8 mouse cellular contexts compared by ENCODE assay signal in genomic region chr6:63256556-63257405, GRCm38 (mm10). TPM values are rescaled to one million over a fixed set of nuclear protein-coding genes. Genes with fewer than 3 reads are reported as not detected.
DNase-seq lines count a peak whose midpoint lies in the region; ATAC-seq and TF ChIP-seq lines count a peak whose summit lies in the region.

No protein-coding gene starts in this region.

- no peaks in the 10 kb centered on the region for H3K36me3 ChIP-seq in megakaryocyte, embryonic 14.5 days (replicated peaks; ENCODE audit: low read length)
- no peaks in the 10 kb centered on the region for H3K36me3 ChIP-seq in heart, postnatal 0 days (replicated peaks; ENCODE audit: control insufficient read depth, insufficient read depth, low read length)
- no peaks in the 10 kb centered on the region for H3K36me3 ChIP-seq in midbrain, embryonic 12.5 days

- peak overlapping the region; percentile 84 for H3K4me3 ChIP-seq in megakaryocyte, embryonic 14.5 days (replicated peaks)
- peak overlapping the region; percentile 60 for H3K4me3 ChIP-seq in heart, postnatal 0 days (ENCODE audit: low read depth, low read length)
- peak overlapping the region; percentile 80 for H3K4me3 ChIP-seq in left cerebral cortex, adult 2 months
- peak overlapping the region; percentile 78 for H3K4me3 ChIP-seq in midbrain, embryonic 12.5 days

- H3K27ac ChIP-seq in heart, postnatal 0 days (ENCODE audit: low read depth) = no peak overlapping the region
- H3K27ac ChIP-seq in left cerebral cortex, adult 2 months = peak overlapping the region; percentile 88
- peak overlapping the region; percentile 85 for H3K27ac ChIP-seq in midbrain, embryonic 12.5 days (replicated peaks)

- peaks cover 18% of the 10 kb centered on the region for H3K4me1 ChIP-seq in megakaryocyte, embryonic 14.5 days
- H3K4me1 ChIP-seq in heart, postnatal 0 days (ENCODE audit: control insufficient read depth, insufficient read depth) = no peaks in the 10 kb centered on the region
- H3K4me1 ChIP-seq in midbrain, embryonic 12.5 days = peaks cover 9% of the 10 kb centered on the region; the same call in 1 of the 2 replicates

- H3K9me3 ChIP-seq in megakaryocyte, embryonic 14.5 days = peaks cover 8% of the 10 kb centered on the region; the same call in 1 of the 2 replicates
- H3K9me3 ChIP-seq in heart, postnatal 0 days (replicated peaks; ENCODE audit: control insufficient read depth, low read length) = no peaks in the 10 kb centered on the region
- H3K9me3 ChIP-seq in midbrain, embryonic 12.5 days = no peaks in the 10 kb centered on the region

- no peak for TF ChIP-seq CTCF in heart, postnatal 0 days (IDR thresholded peaks at IDR 0.05; ENCODE audit: low read depth)
- TF ChIP-seq CTCF in left cerebral cortex, adult 2 months (IDR thresholded peaks at IDR 0.05) = no peak

- under 1% methylated on average over 49 of the region's 49 CpGs for WGBS in heart, postnatal 0 days
- under 1% methylated on average over 48 of the region's 49 CpGs for WGBS in midbrain, embryonic 12.5 days

- peaks cover 51% of the 10 kb centered on the region for H3K27me3 ChIP-seq in megakaryocyte, embryonic 14.5 days (replicated peaks)
- H3K27me3 ChIP-seq in heart, postnatal 0 days (ENCODE audit: control insufficient read depth, insufficient read depth, low read length) = peaks cover 43% of the 10 kb centered on the region
- peaks cover 8% of the 10 kb centered on the region; the same call in 1 of the 2 replicates for H3K27me3 ChIP-seq in midbrain, embryonic 12.5 days

- H3K9ac ChIP-seq in heart, postnatal 0 days (replicated peaks; ENCODE audit: low read depth, low read length) = peak overlapping the region; percentile 30; the same call in 1 of the 2 replicates
- peak overlapping the region; percentile 73 for H3K9ac ChIP-seq in midbrain, embryonic 12.5 days (replicated peaks)

- intact Hi-C loops in left cerebral cortex, adult 2 months (cut with DNase I) = loop anchor here (1.0 to 10.0 kb wide), 3 partner anchors 221 to 1388 kb away; no protein-coding TSS in a partner anchor

- H3K4me2 ChIP-seq in heart, postnatal 0 days (ENCODE audit: low read depth, low read length) = peak overlapping the region; percentile 91
- peak overlapping the region; percentile 88 for H3K4me2 ChIP-seq in midbrain, embryonic 12.5 days (replicated peaks)

- TF ChIP-seq EP300 in heart, postnatal 0 days (IDR thresholded peaks at IDR 0.05; ENCODE audit: low read depth) = no peak

- peak; percentile 67 for DNase-seq in embryo, embryonic 11 days
- DNase-seq in heart, postnatal 0 days (ENCODE audit: low spot score) = no peak
- DNase-seq in left cerebral cortex, adult 2 months (ENCODE audit: extremely low spot score in 1 of 2, low spot score in 2 of 2) = peak; percentile 53 to 54
- peak; percentile 8 for DNase-seq in testis, postnatal 14 days (ENCODE audit: low spot score)
- no peak for DNase-seq in spleen, adult 18-20 months

- no peak for ATAC-seq in megakaryocyte, adult 5-6 weeks (ENCODE audit: poor library complexity, severe bottlenecking)
- no peak for ATAC-seq in heart, postnatal 0 days (ENCODE audit: insufficient read depth, low read depth)
- ATAC-seq in midbrain, embryonic 12.5 days (ENCODE audit: low FRiP score, low read depth) = peak; percentile 65

RNA-seq across cellular contexts. Expression of gene Grid2, which starts 1.1 kb away (rescaled TPM):
- polyA plus RNA-seq in megakaryocyte, embryonic 14.5 days (2012; ENCODE audit: insufficient read depth, low replicate concordance) = not detected in 2 replicates
- not detected in 2 replicates for total RNA-seq in megakaryocyte, adult 5-6 weeks (2015)
- total RNA-seq in megakaryocyte, adult 5-6 weeks (2017) = not detected in 2 replicates
- 0.27 and 0.43 TPM in 2 replicates for total RNA-seq in heart, postnatal 0 days (2014; rRNA removed; ENCODE audit: low replicate concordance)
- polyA plus RNA-seq in heart, postnatal 0 days (2015; fragmentation: Nextera tagmentation; extraction: Ambion mirVana) = 0.10 and 0.11 TPM in 2 replicates
- 10 to 100 TPM; 18.6 to 18.8 TPM for total RNA-seq in left cerebral cortex, adult 2 months (2021)
- 5.5 TPM in 2 replicates for polyA plus RNA-seq in midbrain, embryonic 12.5 days (2016; fragmentation: Nextera tagmentation; extraction: Ambion mirVana)

Comparison
In these comparisons a context has a peak if more than half of its experiments do, and no peak if none do; other contexts are left out.
1. DNase-seq: peak in embryo, embryonic 11 days (single experiment), left cerebral cortex, adult 2 months (2 of 2) and testis, postnatal 14 days (single experiment); none in heart, postnatal 0 days (single experiment) and spleen, adult 18-20 months (0 of 2).
2. RNA of gene Grid2, which starts 1.1 kb away (total RNA-seq): 18.6 to 18.8 TPM in left cerebral cortex, adult 2 months; 0.27 to 0.43 TPM in heart, postnatal 0 days and not detected in megakaryocyte, adult 5-6 weeks; every median in the first group is over 10 times any median in the second.
3. Peak in every context shown above with its lines, with median percentiles within 50 percentile points of each other: H3K4me3 ChIP-seq.